Mouse (Mus musculus) forebrain, postnatal 0 days (tissue): ENCODE results near the gene Psmb7. TPM values are rescaled to one million over a fixed set of nuclear protein-coding genes. Genes with fewer than 3 reads are reported as not detected.
A peak's percentile ranks its signal among the peaks of the same experiment; 100 is the strongest.

ENCODE experiments used
- ATAC-seq: fragments of 200-750 bp; cut with Nextera tagmentation; 2 replicates; pipeline ENCODE4 v1.8.0; 2017; ENCODE audit warnings: mild to moderate bottlenecking, moderate library complexity
- DNase-seq: peaks from one replicate; pipeline ENCODE4 v3.0.0-alpha.2; 2015
- H3K27ac ChIP-seq: fragments of 300-500 bp; sonication (generic); 2 replicates; pipeline ENCODE4 v1.5.1; 2014; ENCODE audit warnings: low read depth, mild to moderate bottlenecking, antibody characterized with exemption, low read length, moderate library complexity, mixed read lengths
- H3K27me3 ChIP-seq: fragments of 300-500 bp; sonication (generic); 2 replicates; pipeline ENCODE4 v1.6.1; 2014; ENCODE audit warnings: mild to moderate bottlenecking, low read length, mixed read lengths; ENCODE audit not compliant: insufficient read depth
- H3K36me3 ChIP-seq: fragments of 300-500 bp; sonication (generic); 2 replicates; pipeline ENCODE4 v1.6.1; 2014; ENCODE audit warnings: mild to moderate bottlenecking, moderate library complexity; ENCODE audit not compliant: insufficient read depth
- H3K4me1 ChIP-seq: fragments of 300-500 bp; sonication (generic); 2 replicates; pipeline ENCODE4 v1.6.1; 2014; ENCODE audit warnings: antibody characterized with exemption; ENCODE audit not compliant: insufficient read depth
- H3K4me2 ChIP-seq: fragments of 300-500 bp; sonication (generic); 2 replicates; pipeline ENCODE4 v1.6.1; 2014; ENCODE audit warnings: low read depth, mild to moderate bottlenecking, moderate library complexity
- H3K4me3 ChIP-seq: fragments of 300-500 bp; sonication (generic); 2 replicates; pipeline ENCODE4 v1.5.1; 2014; ENCODE audit warnings: low read depth, low read length, mixed read lengths
- H3K9ac ChIP-seq: fragments of 300-500 bp; sonication (generic); 2 replicates; pipeline ENCODE4 v1.6.1; 2014; ENCODE audit warnings: mild to moderate bottlenecking
- H3K9me3 ChIP-seq: fragments of 300-500 bp; sonication (generic); 2 replicates; pipeline ENCODE4 v1.6.1; 2016; ENCODE audit warnings: low read length
- CTCF ChIP-seq: sonication (generic); IDR thresholded peaks from 2 replicates; pipeline ENCODE4 v1.5.1; 2016; ENCODE audit warnings: antibody characterized with exemption, control low read depth, low read depth
- WGBS: fragments of 180-500 bp; shearing (Covaris S2); extraction: QIAGEN DNeasy Blood & Tissue Kit; methylation state at CpG from one replicate; pipeline ENCODE4 v1.1.7; 2014; 5-methylcytosine and 5-hydroxymethylcytosine counted together
- polyA plus RNA-seq: library from polyadenylated mRNA; unstranded; fragments of >200 nt; fragmentation: Nextera tagmentation; extraction: Ambion mirVana; gene quantifications from 2 replicates; pipeline ENCODE4 v1.2.1, GENCODE M21; 2015
- total RNA-seq: library from RNA; depleted of rRNA; stranded (reverse); fragments of >200 nt; gene quantifications from 2 replicates; pipeline ENCODE4 v1.2.3, GENCODE M21; 2014

The Psmb7 gene
- total and polyA plus RNA-seq, 2 experiments from 2014 or later, result 276 to 292 TPM

GRCm38 (mm10) chr2:38678947-38679346, 35.1 kb upstream of the Psmb7 start:
- TF ChIP-seq CTCF, result no peak
- ATAC-seq, result no peak
- Histone ChIP-seq H3K27me3 (no peaks in the 10 kb centered on the region), H3K27ac (no peak overlapping the region), H3K9me3 (no peaks in the 10 kb centered on the region), H3K9ac (no peak overlapping the region), H3K4me3 (no peak overlapping the region), H3K4me1 (no peaks in the 10 kb centered on the region), H3K36me3 (no peaks in the 10 kb centered on the region), H3K4me2 (no peak overlapping the region)
- DNase-seq, result no peak

GRCm38 (mm10) chr2:38675366-38675969, 31.6 kb upstream of the Psmb7 start:
- no peak overlapping the region for H3K27ac ChIP-seq
- ATAC-seq (no peak), DNase-seq (no peak)
- no peak overlapping the region for H3K9ac ChIP-seq
- H3K4me2 ChIP-seq, result no peak overlapping the region
- H3K36me3 ChIP-seq, result no peaks in the 10 kb centered on the region
- no peaks in the 10 kb centered on the region for H3K4me1 ChIP-seq
- H3K9me3 ChIP-seq, result no peaks in the 10 kb centered on the region
- H3K4me3 ChIP-seq, result no peak overlapping the region
- 59% methylated on average over 9 of the region's 9 CpGs for WGBS
- no peaks in the 10 kb centered on the region for H3K27me3 ChIP-seq
- TF ChIP-seq CTCF, result peak; percentile 44

DNA sequence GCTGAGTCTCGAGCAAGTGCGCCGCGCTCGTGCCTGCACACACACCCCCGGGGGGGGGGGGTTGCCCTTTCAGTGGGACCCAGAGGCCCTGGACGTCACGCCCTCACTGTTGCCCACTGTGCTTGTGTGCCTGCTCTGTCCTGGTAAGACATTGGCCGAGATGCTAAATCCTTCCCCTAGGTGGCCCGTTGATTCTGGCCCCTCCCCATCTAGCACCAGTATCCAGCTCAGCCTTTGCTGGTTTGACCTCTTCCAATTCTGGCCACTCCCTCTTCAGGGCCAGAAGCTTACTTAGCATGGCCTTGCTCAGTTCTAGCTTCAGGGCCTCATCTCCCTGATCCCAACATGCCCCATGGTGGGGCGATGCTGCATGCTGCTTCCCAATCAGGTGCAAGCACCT, 28.6 kb upstream of the Psmb7 start:
- Histone ChIP-seq H3K27ac (no peak overlapping the region), H3K4me2 (no peak overlapping the region), H3K36me3 (no peaks in the 10 kb centered on the region), H3K27me3 (no peaks in the 10 kb centered on the region), H3K4me1 (no peaks in the 10 kb centered on the region), H3K9me3 (no peaks in the 10 kb centered on the region), H3K9ac (no peak overlapping the region), H3K4me3 (no peak overlapping the region)
- ATAC-seq (no peak), DNase-seq (no peak)
- TF ChIP-seq CTCF, result no peak
- 69% methylated on average over 11 of the region's 11 CpGs for WGBS

GRCm38 (mm10) chr2:38668802-38669580, 25.1 kb upstream of the Psmb7 start:
- H3K4me3 ChIP-seq, result no peak overlapping the region
- 17% methylated on average over 17 of the region's 17 CpGs for WGBS
- ATAC-seq, result peak; percentile 40; the same call in 1 of the 2 replicates

DNA sequence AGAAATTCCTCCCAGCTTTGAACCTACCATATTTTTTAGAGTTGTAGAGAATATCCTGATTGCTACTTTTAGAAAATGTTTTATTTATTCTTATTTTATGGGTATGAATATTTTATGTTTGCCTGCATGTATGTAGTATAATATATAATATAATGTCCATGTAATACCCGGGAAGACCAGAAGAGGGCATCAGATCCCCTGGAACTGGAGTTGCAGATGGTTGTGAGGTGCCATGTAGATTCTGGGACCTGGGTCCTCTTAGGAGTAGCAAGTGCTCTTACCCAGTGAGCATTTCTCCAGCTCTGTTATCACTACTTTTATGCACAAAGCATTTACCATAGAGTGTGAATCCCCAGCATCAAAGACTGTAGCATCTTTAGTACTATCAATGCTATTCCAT, 17.5 kb upstream of the Psmb7 start:
- no peak for ATAC-seq
- Histone ChIP-seq H3K36me3 (no peaks in the 10 kb centered on the region), H3K9ac (no peak overlapping the region), H3K4me3 (no peak overlapping the region), H3K9me3 (no peaks in the 10 kb centered on the region), H3K4me2 (no peak overlapping the region), H3K27ac (no peak overlapping the region), H3K27me3 (no peaks in the 10 kb centered on the region), H3K4me1 (no peaks in the 10 kb centered on the region)
- WGBS, result 5% methylated on average over 1 of the region's 1 CpGs
- no peak for DNase-seq
- TF ChIP-seq CTCF, result peak; percentile 41

More at GRCm38 (mm10) chr2:38668802-38669580, 25.1 kb upstream of the Psmb7 start:
- Histone ChIP-seq H3K27ac (no peak overlapping the region), H3K4me2 (peak overlapping the region; percentile 23), H3K27me3 (no peaks in the 10 kb centered on the region), H3K4me1 (no peaks in the 10 kb centered on the region), H3K9ac (no peak overlapping the region), H3K36me3 (no peaks in the 10 kb centered on the region), H3K9me3 (no peaks in the 10 kb centered on the region)
- peak; percentile 33; the same call in 1 of the 2 replicates for TF ChIP-seq CTCF
- no peak for DNase-seq

DNA sequence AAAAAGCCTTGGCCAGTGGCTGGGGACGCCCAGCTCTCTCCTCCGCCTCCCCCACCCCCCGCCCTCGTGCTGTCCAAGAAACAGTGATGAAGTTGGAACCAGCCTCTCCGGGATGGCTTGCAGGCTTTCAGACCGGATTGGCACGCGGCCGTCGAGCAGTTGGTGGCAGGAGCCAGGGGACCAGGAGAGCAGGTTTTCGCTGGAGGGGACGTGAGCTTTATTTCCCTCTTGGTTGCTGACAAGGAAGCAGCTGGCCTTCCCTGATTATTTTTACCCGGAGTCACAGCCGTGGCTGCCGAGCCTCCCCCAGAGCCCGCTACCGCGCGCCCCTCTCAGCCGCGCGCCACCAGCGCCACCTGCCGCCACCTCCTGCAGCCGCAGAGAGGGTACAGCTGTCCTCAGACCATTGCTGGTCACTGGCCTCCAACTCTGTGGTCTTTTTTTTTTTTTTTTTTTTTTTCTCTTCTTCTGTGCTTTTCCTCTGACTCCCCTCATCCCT, 14.5 kb upstream of the Psmb7 start:
- 0% methylated on average over 18 of the region's 25 CpGs for WGBS
- peak; percentile 87 for DNase-seq
- peak overlapping the region; percentile 67 for H3K4me2 ChIP-seq
- H3K9ac ChIP-seq, result peak overlapping the region; percentile 44
- H3K9me3 ChIP-seq, result no peaks in the 10 kb centered on the region
- ATAC-seq, result peak; percentile 97
- no peaks in the 10 kb centered on the region for H3K27me3 ChIP-seq
- no peaks in the 10 kb centered on the region for H3K4me1 ChIP-seq
- 0 out of 2 replicates have a peak overlapping the region, but pooled peaks have one; percentile 9 for H3K27ac ChIP-seq
- H3K4me3 ChIP-seq, result peak overlapping the region; percentile 38
- TF ChIP-seq CTCF, result peak; percentile 90
- H3K36me3 ChIP-seq, result no peaks in the 10 kb centered on the region

DNA sequence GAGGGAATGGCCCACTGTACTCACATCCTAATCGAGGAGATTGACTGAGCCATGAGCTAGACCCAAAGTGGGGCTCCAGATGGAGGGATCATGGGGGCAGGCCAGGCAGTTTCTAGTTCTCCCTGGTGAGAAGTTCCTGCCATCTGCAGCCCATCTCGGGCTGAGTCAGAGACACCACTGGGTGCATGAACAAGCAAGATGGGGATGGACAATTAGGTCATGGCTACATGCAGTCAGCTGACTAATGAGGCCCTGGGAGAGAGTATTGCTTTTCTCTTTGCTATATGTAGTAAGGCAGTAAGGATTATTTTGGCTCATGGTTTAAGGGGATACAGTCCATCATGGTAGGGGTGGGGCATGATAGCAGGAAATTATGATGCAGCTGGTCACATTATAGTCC, 9.8 kb upstream of the Psmb7 start:
- H3K4me2 ChIP-seq, result no peak overlapping the region
- H3K9me3 ChIP-seq, result no peaks in the 10 kb centered on the region
- no peak for TF ChIP-seq CTCF
- H3K9ac ChIP-seq, result no peak overlapping the region
- DNase-seq (no peak), ATAC-seq (no peak)
- no peaks in the 10 kb centered on the region for H3K27me3 ChIP-seq
- H3K4me3 ChIP-seq, result no peak overlapping the region
- no peaks in the 10 kb centered on the region for H3K4me1 ChIP-seq
- no peaks in the 10 kb centered on the region for H3K36me3 ChIP-seq
- 77% methylated on average over 2 of the region's 2 CpGs for WGBS
- H3K27ac ChIP-seq, result no peak overlapping the region
